Mouse (Mus musculus): Measurements from ENCODE around the gene Ltbp4. TPM values are rescaled to one million over a fixed set of nuclear protein-coding genes. Genes with fewer than 3 reads are reported as not detected.

Ltbp4 gene
- polyA plus RNA-seq, 1 experiment from 2014 or later = 10.3 TPM

DNA sequence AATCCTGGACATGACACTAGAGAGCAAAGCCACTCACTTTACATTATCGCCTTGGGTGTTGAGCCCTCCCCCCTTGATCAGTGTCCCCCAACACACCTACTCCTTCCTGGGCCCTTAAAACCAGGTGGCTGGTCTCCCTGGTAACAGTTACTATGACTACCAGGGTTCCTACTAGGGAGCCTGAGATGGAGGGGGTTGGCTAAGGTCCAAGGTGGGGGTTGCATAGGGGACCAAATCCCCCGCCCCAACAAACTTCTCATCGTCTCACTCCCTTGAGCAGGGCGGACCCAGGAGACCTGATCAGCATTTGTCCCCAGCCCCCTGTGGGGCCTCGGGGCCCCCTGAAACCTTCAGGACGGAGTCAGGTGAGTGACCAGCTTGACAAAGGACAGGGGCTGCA is 75.6 kb downstream of the Ltbp4 start:
- ATAC-seq (no peak), DNase-seq (ENCODE audit: low read depth, low spot score) (no peak)
- no peak for TF ChIP-seq CTCF (IDR thresholded peaks at IDR 0.05)
- POLR2A ChIA-PET = no interaction called here
- CTCF ChIA-PET = no interaction called here
- H3K27me3 ChIP-seq = no peaks in the 10 kb centered on the region
- in situ Hi-C loops (cut with MboI; ENCODE audit: low pct_unique_long_range_greater_than_20kb) = no loop called here

DNA sequence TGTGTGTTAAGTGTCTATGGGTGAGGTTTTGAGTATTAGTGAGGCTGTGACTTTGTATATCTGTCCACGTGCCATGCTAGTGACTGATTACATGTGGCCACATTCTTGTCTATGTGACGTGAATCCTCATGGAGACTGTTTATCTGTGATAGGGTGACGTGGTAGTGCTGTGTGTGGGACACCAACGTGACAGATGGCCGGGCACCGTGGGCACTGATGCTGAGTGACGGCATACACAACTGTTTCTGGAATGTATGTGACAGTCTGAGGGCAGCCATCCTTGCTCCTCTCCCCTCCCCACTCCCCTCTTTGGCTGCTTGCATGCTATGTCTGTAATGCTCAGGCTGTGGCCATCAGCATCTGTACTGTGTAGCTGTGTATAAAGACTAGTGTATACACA is 76.6 kb downstream of the Ltbp4 start:
- ATAC-seq (no peak), DNase-seq (ENCODE audit: low read depth, low spot score) (no peak)
- in situ Hi-C loops (cut with MboI; ENCODE audit: low pct_unique_long_range_greater_than_20kb) = no loop called here
- TF ChIP-seq CTCF (IDR thresholded peaks at IDR 0.05) = no peak
- ChIA-PET POLR2A (no interaction called here), CTCF (no interaction called here)
- no peaks in the 10 kb centered on the region for H3K27me3 ChIP-seq

DNA sequence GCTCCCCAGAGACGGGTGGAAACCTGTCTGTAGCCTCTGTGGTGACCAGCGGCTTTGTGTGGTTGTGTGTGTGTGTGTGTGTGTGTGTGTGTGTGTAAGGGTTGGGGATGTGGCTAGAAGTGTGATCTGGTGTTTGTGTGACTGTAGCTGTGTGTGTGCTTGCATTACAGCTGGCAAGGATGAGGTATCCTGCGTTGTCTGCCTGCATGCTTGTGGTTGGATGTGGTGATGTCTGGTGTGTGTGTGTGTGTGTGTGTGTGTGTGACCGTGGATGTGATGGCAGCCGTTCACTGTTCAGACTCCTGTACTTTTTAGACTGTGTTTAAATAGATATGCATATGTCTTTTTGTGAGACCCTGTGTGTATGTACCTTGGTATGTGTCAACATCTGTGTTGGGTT is 77.7 kb downstream of the Ltbp4 start:
- ChIA-PET POLR2A (no interaction called here), CTCF (interaction anchor here (1.5 kb wide), 1 partner anchor 10 kb away, joined by 4 read pairs; no protein-coding TSS in a partner anchor)

DNA sequence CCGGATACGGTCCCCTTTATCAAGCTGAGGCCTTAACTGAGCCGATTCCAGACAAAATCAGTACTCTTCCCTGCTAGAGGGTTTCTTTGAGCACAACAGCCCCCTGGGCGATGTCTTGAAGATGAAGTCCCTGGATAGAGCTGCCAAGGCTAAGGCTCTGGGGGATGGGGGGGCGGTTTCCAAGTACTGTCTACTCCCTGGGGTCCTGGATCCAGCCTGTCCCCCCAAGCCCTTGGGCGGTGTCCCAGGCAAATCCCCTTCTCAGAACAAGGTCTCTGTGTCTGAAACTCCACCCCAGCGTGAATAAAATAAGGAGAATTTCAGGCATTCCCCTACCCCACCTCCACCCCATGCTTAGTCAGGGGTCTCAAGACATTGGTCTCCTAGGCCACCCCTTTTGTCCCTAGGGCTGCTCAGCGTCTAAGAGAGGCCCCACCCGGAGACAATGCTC is 78.2 kb downstream of the Ltbp4 start:
- CTCF ChIA-PET = interaction anchor here (1.5 kb wide), 1 partner anchor 9 kb away, joined by 4 read pairs; no protein-coding TSS in a partner anchor
- in situ Hi-C loops (cut with MboI; ENCODE audit: low pct_unique_long_range_greater_than_20kb) = no loop called here
- H3K27me3 ChIP-seq = no peaks in the 10 kb centered on the region
- no peak for ATAC-seq
- no peak for TF ChIP-seq CTCF (IDR thresholded peaks at IDR 0.05)
- POLR2A ChIA-PET = no interaction called here
- no peak for DNase-seq (ENCODE audit: low read depth, low spot score)

More for the DNA sequence above, 77.7 kb downstream of the Ltbp4 start:
- in situ Hi-C loops (cut with MboI; ENCODE audit: low pct_unique_long_range_greater_than_20kb) = no loop called here
- H3K27me3 ChIP-seq = no peaks in the 10 kb centered on the region
- no peak for TF ChIP-seq CTCF (IDR thresholded peaks at IDR 0.05)
- ATAC-seq (no peak), DNase-seq (ENCODE audit: low read depth, low spot score) (no peak)

DNA sequence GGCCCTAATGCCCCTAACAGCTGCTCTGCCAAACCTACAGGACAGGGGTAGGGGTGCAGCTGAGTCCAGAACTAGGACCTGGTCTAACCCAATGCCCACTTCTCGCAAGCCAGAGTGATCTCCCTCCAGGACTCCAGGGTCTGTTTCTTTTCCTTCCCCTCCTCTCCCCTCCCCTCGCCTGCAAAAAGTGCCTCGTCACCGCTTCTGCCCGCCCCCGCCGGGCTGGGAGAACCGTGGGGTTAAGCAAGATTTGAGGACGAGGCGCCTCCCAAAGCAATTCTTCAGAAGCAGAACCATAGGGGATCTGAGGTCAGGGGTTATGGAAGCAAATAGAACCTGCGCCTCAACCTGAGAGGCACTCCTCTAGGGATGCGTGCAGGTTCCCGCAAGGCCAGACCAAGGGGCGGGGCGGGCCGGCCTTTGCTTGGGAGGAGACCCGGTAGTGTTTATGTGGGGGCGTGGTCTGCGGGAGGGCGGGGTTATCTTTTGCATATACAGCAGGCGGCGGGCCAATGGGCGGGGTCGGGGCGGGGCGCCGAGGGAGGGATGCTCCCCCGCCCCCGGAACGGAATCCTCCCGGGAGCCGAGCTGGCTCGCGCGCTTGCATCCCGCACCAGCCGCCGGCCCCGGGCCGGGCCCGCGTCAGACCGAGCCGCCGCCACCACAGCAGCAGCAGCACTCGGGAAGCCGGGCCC is 79.1 kb downstream of the Ltbp4 start, which contains the start of gene Numbl:
Numbl (plus strand) TSS at position 229 of the 695 bp plus-strand sequence.
- peak; percentile 71 for ATAC-seq
- POLR2A ChIA-PET = no interaction called here
- in situ Hi-C loops (cut with MboI; ENCODE audit: low pct_unique_long_range_greater_than_20kb) = no loop called here

DNA sequence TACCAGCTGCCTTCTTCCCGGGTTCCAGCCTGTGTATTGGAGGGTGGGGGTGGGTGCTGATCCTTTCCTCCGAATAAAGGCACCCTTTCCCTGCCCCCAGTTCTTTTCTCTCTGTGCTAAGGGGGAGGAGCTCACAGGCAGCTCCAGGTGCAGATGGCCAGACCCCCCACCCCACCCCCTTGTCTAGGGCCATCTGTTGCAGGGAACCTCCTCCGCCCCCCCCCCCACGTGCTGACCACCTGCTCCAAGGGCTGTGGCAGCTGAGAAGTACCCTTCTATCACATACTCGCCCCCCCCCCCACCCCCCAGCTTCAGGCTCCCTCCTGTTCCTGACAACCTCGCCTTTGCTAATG is 79.7 kb downstream of the Ltbp4 start:
- H3K27me3 ChIP-seq = no peaks in the 10 kb centered on the region
- DNase-seq (ENCODE audit: low read depth, low spot score) (no peak), ATAC-seq (no peak)
- no peak for TF ChIP-seq CTCF (IDR thresholded peaks at IDR 0.05)
- ChIA-PET POLR2A (no interaction called here), CTCF (no interaction called here)
- in situ Hi-C loops (cut with MboI; ENCODE audit: low pct_unique_long_range_greater_than_20kb) = no loop called here

More for the DNA sequence above, 79.1 kb downstream of the Ltbp4 start, which contains the start of gene Numbl:
- H3K27me3 ChIP-seq = no peaks in the 10 kb centered on the region
- CTCF ChIA-PET = no interaction called here
- DNase-seq (ENCODE audit: low read depth, low spot score) = peak; percentile 46
- TF ChIP-seq CTCF (IDR thresholded peaks at IDR 0.05) = no peak

DNA sequence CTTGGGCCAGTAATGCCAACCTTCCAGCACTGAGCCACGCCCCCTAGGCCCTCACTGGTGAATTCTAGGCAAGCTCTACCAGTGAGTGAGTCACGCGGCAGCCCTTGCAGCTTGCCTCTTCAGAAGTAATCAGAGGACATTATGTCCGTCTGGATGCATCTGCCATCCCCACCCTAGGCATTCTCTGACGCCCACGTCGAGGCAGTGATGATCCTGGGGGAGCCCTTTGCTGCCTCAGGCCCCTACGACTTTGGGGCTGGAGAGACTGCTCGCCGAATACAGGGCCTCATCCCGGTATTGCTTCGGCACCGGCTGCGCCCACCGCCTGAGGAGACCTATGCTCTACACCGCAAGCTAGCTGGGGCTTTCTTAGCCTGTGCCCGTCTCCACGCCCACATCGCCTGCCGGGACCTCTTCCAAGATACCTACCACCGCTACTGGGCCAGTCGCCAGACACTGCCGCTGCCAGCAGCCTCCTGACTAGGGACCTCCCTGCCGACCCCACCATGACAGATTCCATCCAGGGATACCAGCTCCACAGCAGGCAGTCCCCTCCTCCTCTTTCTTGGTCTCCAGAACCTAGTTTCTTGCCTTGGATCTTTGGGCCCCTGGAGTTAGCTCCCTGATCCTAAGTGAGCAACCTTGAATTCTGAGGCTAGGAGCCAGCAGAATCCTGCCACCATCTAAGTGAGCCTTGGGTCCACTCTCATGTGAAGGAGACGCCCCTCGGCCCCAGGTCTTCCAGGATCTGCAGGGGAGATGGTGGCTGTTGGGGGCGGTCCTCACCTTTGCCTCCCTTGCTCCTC is 80.2 kb downstream of the Ltbp4 start:
- CTCF ChIA-PET = interaction anchor here (1.3 kb wide), 1 partner anchor 19 kb away, joined by 4 read pairs; no protein-coding TSS in a partner anchor
- H3K27me3 ChIP-seq = no peaks in the 10 kb centered on the region
- POLR2A ChIA-PET = no interaction called here
- in situ Hi-C loops (cut with MboI; ENCODE audit: low pct_unique_long_range_greater_than_20kb) = no loop called here
- TF ChIP-seq CTCF (IDR thresholded peaks at IDR 0.05) = no peak
- no peak for ATAC-seq
- no peak for DNase-seq (ENCODE audit: low read depth, low spot score)

DNA sequence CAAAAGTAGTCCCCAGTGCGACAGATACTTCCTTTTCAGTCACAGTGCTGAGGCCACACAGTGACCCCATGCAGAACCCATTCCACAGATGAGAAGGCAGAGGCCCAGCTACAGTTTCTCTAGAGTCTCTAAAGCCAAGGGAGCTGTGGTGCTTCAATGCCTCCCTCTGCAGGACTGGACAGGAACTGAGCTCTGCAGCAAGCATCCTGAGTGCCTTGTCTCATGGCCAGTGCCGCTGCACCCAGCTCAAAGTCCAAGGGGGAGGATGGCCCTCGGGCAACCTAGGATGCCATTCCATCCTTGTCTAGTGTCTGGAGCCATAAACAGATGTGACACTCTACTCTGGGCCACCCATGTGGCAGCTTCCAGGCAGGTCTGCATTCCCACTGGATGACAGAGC is 81.8 kb downstream of the Ltbp4 start:
- CTCF ChIA-PET = interaction anchor here (1.3 kb wide), 2 partner anchors 12 to 20 kb away, joined by 4 read pairs; no protein-coding TSS in a partner anchor
- DNase-seq (ENCODE audit: low read depth, low spot score) (no peak), ATAC-seq (no peak)
- H3K27me3 ChIP-seq = no peaks in the 10 kb centered on the region
- POLR2A ChIA-PET = no interaction called here
- in situ Hi-C loops (cut with MboI; ENCODE audit: low pct_unique_long_range_greater_than_20kb) = no loop called here
- no peak for TF ChIP-seq CTCF (IDR thresholded peaks at IDR 0.05)

Other genes starting within 250 kb of the Ltbp4 start
- not detected for gene Cyp2f2, start 217.8 kb downstream of the Ltbp4 start, polyA plus RNA-seq (2021)
- gene Cyp2t4, start 184.0 kb downstream of the Ltbp4 start, polyA plus RNA-seq (2021) = 0.33 TPM
- 51.6 TPM for gene Egln2, start 170.9 kb downstream of the Ltbp4 start, polyA plus RNA-seq (2021)
- 56.9 TPM for gene Rab4b, start 158.8 kb downstream of the Ltbp4 start, polyA plus RNA-seq (2021)
- gene Gm21983, start 156.6 kb downstream of the Ltbp4 start, polyA plus RNA-seq (2021) = not detected
- not detected for gene Mia, start 156.5 kb downstream of the Ltbp4 start, polyA plus RNA-seq (2021)
- 13.2 TPM for gene BC024978, start 141.9 kb downstream of the Ltbp4 start, polyA plus RNA-seq (2021)
- 89.3 TPM for gene Snrpa, start 141.4 kb downstream of the Ltbp4 start, polyA plus RNA-seq (2021)
- 6.5 TPM for gene Itpkc, start 109.0 kb downstream of the Ltbp4 start, polyA plus RNA-seq (2021)
- gene Coq8b, start 104.7 kb downstream of the Ltbp4 start, polyA plus RNA-seq (2021) = 39.6 TPM
- gene Numbl, start 79.3 kb downstream of the Ltbp4 start, polyA plus RNA-seq (2021) = 9.6 TPM
- gene Shkbp1, start 18.3 kb upstream of the Ltbp4 start, polyA plus RNA-seq (2021) = 24.7 TPM
- 0.64 TPM for gene Gm20479, start 19.7 kb upstream of the Ltbp4 start, polyA plus RNA-seq (2021)
- gene Sptbn4, start 110.0 kb upstream of the Ltbp4 start, polyA plus RNA-seq (2021) = 0.13 TPM
- 20.3 TPM for gene Blvrb, start 110.3 kb upstream of the Ltbp4 start, polyA plus RNA-seq (2021)
- 9.1 TPM for gene Sertad3, start 136.1 kb upstream of the Ltbp4 start, polyA plus RNA-seq (2021)
- 27.6 TPM for gene Sertad1, start 149.2 kb upstream of the Ltbp4 start, polyA plus RNA-seq (2021)
- 4.4 TPM for gene Prx, start 161.6 kb upstream of the Ltbp4 start, polyA plus RNA-seq (2021)
- gene Hipk4, start 185.6 kb upstream of the Ltbp4 start, polyA plus RNA-seq (2021) = 0.95 TPM
- gene Pld3, start 215.5 kb upstream of the Ltbp4 start, polyA plus RNA-seq (2021) = 148 TPM
- gene 2310022A10Rik, start 215.5 kb upstream of the Ltbp4 start, polyA plus RNA-seq (2021) = 13.6 TPM